Mouse (Mus musculus): ENCODE results near the gene Gpd1.

- TF ChIP-seq CTCF (IDR thresholded peaks at IDR 0.05; ENCODE audit: low read depth): no peak
- no peak for TF ChIP-seq EP300 (optimal IDR thresholded peaks at IDR 0.05)
Measured at GRCm38 (mm10) chr15:99771004-99771500, 53.7 kb downstream of the Gpd1 start.
